In the genomic region with DNA sequence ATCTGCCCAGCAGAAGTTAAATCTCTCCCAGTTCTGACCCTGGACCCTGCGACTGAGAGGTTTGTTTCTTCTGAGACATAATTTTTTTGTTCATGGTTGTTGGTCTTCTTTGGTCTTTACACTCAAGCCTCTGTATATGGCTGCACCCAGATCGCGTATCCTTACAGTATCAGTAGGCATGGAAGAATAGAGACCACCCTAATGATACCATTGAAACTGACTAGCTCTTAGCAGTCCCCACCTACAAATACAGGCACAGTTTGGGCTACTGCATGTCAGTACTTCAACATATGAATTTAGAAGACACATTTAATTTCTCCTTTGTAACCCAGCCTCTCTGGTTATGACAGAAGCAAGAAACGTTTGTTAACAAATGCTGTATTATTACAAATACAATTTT, we compare ENCODE assay signal across 13 mouse cellular contexts.
"Had no signal": no experiment of that assay in that cellular context is flagged by ENCODE, and none has a peak within 500 bp of the region (broad histone marks: within the 10 kb centered on the region; RNA-seq: fewer than 3 reads in every experiment).

No protein-coding gene starts in this region.

- H3K27ac ChIP-seq: neural tube, embryonic 13.5 days; stomach, embryonic 15.5 days; stomach, postnatal 0 days had no signal

- H3K4me3 ChIP-seq: neural tube, embryonic 13.5 days; stomach, embryonic 15.5 days had no signal

- H3K4me2 ChIP-seq: neural tube, embryonic 13.5 days; stomach, embryonic 15.5 days had no signal

- H3K9me3 ChIP-seq: neural tube, embryonic 13.5 days; stomach, embryonic 15.5 days had no signal

- H3K36me3 ChIP-seq: neural tube, embryonic 13.5 days; stomach, embryonic 15.5 days had no signal

- H3K4me1 ChIP-seq: neural tube, embryonic 13.5 days; stomach, embryonic 15.5 days had no signal

- H3K27me3 ChIP-seq: neural tube, embryonic 13.5 days; stomach, embryonic 15.5 days had no signal

- H3K9ac ChIP-seq: neural tube, embryonic 13.5 days; stomach, embryonic 15.5 days had no signal

- DNase-seq: right cerebral cortex, postnatal 14 days; right cerebral cortex, postnatal 25 days; right cerebral cortex, postnatal 4 days; spleen, adult 18-20 months; thymus, adult 18-20 months; thymus, adult 2 months; thymus, postnatal 14 days; thymus, postnatal 25 days; thymus, postnatal 36 days; thymus, postnatal 4 days had no signal
